Mouse (Mus musculus): ENCODE results near the gene Pex6. TPM values are rescaled to one million over a fixed set of nuclear protein-coding genes. Genes with fewer than 3 reads are reported as not detected.

Gene Pex6
- 10 to 100 TPM; 17.6 to 19.6 TPM for total RNA-seq (2021)
- long read RNA-seq, experiment 1, transcript Pex6-201 (17 exons, 3,200 nt), result major isoform, 29 of 46 reads
- long read RNA-seq, experiment 1, partial matches to known transcripts, result 3 of 46 reads
- long read RNA-seq, experiment 1, other reads (novel, unspliced or antisense), result 14 of 46 reads
- long read RNA-seq, experiment 2, transcript Pex6-201 (17 exons, 3,200 nt), result major isoform, 57 of 83 reads
- long read RNA-seq, experiment 2, partial matches to known transcripts, result 4 of 83 reads
- long read RNA-seq, experiment 2, other reads (novel, unspliced or antisense), result 19 of 83 reads

DNA sequence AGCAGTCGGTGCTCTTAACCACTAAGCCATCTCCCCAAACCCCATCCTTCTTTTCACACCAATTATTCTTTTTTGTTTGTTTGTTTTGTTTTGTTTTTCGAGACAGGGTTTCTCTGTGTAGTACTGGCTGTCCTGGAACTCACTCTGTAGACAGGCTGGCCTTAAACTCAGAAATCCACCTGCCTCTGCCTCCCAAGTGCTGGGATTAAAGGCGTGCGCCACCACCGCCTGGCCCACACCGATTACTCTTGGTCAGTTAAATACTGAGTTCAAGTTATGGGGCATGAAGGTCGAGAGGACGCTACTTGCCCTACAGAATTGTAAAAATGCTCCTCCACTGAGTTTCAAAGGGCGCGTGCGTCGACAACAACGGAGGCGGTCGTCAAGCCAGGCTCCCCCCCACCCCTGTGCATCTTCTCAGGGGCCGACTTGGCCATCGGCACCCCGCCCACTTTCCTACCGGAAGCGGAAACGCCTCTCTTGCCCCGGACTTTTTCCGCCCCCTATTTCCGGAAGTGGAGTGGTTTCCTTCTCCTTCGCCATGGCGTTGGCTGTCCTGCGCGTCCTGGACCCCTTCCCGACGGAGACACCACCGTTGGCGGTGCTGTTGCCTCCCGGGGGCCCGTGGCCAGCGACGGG lies at the start of gene Pex6:
TSS of gene Pex6 (plus strand) at position 505 of the 639 bp plus-strand sequence.
- peak; percentile 91 to 96 for DNase-seq (ENCODE audit: low spot score in 2 of 2)

DNA sequence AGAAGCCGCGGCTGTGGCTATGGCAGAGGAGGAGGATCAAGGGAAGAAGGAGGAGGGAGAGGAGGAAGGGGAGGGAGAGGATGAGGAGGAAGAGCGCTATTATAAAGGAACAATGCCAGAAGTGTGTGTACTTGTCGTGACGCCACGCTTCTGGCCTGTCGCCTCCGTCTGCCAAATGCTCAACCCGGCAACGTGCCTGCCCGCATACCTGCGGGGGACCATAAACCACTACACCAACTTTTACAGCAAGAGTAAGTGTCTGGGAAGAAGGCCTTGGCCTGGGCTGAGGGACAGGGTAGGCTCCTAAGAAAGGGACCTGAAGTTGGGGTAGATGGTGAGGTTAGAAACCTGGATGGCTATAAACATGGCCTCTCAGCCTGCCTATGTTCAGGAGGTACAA lies 49.3 kb upstream of the Pex6 start:
- DNase-seq (ENCODE audit: low spot score in 2 of 2), result no peak

DNA sequence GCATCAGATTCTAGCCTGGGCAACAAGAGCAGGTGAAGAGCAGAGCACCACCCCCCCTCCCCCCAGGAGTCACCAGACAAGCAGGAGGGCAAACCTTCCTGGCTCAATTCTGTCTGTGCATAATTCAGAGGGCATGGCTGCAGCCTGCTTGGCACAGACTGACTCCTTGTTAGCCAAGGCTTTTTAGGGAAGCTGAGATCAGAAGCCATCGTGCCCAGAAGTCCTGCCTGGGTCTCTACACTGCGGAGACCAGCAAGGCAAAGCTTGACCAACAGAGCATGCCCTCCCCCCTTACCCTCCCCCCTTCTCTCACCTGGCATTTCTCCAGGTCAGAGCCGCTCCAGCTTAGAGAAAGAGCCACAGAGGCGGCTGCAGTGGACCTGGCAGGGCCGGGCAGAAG lies 48.5 kb upstream of the Pex6 start:
- DNase-seq (ENCODE audit: low spot score in 2 of 2), result no peak

DNA sequence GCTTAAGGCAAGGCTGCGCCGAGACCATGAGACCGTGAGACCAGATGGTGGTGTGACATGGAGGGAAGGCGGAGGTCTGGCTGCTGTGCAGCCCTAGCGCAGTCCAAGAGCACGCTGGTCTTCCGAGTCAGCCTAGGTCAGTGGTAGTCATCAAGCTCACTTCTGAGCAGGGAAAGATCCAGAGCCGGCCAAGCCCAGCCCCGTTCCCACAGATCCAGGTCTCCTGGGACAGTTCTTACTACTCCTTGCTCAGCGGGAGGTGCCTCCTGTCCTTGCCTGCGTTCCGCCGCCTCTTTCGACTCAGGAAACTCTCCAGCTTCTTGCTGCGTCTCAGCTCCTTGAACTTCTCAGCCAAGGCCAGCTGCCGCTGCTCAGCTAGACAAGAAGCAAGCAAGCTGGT lies 43.6 kb upstream of the Pex6 start:
- DNase-seq (ENCODE audit: low spot score in 2 of 2), result no peak

DNA sequence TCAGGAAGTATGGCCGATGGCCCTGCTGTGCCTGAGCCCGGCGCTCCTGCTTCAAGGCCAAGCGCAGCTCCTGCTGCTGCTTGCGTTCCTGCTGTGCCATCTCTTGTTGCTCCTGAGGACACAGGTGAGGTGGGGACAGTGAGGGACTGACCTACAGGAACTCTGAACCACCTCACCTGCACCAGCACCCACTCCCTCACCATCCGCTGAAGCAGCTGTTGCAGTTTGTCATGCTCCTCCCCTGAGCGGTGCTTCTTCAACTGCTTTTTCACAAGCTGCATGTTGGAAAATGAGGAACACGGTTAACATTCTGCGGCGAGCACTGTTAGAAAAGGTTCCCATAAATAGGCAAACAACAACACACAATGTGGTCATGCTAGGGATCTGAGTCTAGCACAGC lies 41.4 kb upstream of the Pex6 start:
- DNase-seq (ENCODE audit: low spot score in 2 of 2), result no peak

DNA sequence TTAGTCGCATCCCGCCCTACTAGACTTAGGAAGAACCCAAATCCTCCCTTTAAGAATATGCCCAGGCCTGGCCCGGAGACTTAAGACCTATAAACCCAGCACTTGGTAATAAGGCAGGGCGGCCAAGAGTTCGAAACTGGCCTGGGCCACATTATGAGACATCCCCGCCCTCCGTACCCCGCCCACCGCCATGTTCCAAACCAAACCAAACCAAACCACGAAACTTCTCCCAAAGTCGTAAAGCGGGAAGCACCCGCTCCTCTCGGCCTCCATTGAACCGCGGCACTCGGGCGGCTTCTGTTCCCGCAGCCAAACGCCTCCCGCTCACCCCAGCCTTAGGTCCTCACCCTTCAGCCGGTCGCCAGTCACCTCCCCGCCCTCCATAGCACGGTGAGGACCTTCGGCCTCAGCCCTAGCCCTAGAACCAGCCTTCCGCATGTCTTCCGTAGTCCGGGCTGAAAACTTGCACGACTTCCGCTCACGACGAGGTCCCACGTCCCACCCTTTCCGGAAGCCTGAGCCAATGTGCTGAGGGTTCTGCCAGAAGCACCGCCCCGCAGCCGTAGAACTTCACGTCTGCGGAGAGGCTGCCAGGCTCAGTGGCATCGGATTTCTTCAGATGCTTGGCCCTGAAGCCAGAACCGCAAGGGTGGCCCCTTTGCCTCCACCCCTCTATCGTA lies 37.3 kb upstream of the Pex6 start, which contains the start of gene Rrp36:
TSS of gene Rrp36 (minus strand) at position 503 of the 680 bp plus-strand sequence.
- DNase-seq (ENCODE audit: low spot score in 2 of 2), result peak; percentile 80 to 92

DNA sequence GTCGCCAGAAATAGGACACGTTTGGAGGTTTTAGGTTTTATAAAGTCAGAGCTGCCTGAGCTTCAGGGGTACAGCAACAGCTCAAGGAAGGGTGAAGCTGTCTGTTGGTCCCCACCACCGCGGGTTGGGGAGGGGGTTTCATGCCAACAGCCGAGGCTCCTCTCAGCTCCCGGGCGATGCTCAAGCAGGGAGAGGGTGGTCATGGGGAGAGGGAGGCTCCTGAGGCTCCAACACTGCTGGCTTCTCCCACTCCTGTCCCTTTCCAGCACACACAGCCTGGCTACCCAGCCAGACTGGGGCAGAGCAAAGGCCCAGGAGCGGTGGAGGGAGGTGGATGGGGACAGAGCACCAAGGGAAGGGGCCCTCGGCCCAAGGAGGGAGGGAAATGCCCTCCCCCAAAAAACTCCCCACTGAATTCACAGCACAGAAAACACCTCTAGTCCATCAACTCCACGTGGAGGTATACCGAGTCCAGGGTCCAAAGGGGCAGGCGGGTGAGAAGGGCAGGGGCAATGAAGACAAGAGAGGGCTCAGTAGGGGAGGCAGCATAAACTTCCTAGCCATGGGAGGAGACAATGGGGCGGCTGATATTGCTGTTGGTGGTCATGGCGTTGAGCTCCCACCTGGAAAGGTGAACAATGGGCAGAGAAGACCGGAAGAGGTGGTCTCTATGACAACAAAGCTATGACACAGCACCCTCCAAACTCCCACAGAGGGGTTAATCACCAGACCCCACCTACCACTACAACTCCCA lies 36.6 kb upstream of the Pex6 start:
- DNase-seq (ENCODE audit: low spot score in 2 of 2), result no peak

DNA sequence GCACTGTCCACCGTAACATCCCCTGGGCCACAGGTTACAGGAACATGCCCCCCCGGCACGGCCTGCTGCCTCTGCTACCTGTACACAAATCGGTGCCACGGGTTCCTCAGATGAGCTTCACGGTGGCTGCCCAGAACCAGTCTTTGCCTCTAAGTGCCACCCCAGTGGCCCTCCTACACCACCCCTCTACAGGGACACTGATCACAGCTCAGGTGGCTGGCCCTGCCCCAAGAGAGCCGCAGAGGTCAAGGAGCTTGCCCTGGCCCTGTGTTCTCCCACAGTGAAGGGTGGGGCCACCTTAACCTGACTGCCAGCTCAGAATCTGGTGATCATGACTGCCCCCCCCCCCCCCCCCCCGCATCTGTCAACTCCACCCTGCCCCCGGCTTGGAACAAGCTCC lies 32.8 kb upstream of the Pex6 start, which contains the start of gene Mea1:
TSS of gene Mea1 (plus strand) at position 378 of the 400 bp plus-strand sequence.
- DNase-seq (ENCODE audit: low spot score in 2 of 2), result no peak

DNA sequence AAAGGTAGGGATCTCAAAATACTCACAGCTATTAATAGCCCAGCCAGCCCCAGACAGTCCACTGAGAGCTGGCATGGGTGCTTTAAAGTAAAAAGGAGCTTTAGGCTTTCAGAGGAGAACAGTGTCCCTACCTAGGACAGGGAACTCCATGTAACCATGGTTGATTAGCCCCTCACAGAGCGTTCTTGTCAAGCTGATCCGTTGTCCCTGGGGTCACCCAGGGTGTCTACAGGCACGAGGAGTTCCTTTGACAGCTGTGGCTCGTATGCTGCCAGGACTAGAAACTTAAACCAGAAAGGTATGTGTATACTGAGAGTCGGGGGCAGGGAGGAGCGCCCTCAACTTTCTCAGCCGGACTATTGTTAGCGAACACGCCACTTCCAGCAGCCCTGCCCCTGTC lies 32.4 kb upstream of the Pex6 start:
- no peak for DNase-seq (ENCODE audit: low spot score in 2 of 2)

DNA sequence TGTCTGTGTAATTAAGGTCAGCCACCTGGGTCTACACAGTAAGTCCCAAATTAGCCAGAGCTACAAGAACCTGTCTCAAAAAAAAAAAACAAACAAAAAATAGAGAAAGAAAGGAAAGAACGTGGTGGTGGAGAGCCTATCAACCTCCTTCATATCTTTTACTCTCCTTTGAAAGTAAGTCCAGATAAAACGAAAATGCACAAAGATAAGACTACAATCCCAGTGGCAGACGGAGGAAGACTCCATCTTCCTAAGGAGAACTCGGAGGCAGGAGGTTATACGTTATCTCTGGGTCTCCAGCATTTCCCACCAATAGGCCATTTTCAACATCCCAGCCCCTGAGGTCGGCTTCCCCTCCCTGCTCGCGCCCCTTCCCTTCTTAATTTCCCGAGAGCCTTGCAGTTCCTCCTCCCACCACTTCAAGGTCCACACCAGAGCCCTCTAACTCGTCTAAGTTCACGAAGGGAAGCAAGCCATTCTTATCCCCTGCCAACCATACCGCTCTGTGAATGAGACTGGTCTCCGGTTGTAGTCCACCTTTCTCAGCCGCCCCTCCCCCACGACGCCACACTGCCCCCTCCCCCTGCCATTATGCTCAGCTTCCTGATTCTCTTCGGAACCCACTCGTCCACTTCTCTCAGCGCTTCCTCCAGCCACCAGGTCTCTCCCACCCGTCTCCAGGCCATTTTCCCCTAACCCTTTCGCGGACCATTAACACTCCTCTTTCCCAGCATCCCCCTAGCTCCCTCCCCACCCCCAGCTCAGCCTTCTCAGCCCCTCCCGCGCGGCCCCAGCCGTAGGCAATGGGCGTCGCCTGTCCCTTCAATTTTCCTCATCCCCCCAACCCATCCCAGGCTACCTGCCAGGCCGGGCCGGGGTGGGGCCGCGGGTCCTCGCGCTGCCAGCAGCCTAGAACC lies 31.2 kb upstream of the Pex6 start:
- DNase-seq (ENCODE audit: low spot score in 2 of 2), result peak in 1 of 2 experiments; percentile 57

DNA sequence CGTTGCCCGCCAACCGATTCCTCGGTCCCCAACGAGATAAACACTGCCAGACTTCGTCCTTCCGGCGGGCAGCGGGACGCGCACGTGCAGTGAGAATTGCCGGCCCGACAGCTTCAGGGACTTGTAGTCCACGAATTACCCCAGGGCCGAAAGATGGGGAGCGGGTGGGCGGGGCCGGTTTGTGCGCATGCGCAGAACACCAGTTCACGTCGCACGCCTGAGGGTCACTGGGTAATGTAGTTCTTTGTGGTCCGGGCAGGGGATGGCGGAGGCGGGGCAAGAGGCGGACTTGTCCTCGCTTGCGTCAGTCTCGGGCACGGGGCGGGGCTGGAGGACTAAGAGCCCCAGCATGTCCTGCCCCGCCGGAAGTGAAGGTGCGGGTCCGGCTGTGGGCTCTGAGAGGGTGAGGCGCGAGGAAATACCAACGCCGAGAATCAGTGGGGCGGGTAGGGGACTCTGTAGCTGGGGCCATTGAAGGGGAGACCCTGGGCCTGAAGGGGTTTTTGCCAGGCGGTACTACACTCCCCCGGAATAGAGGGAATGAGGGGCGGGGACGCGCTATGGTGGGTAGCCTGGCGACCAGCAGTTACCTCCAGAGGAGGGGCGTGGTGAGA lies 30.4 kb upstream of the Pex6 start, which contains the start of gene Klhdc3:
TSS of gene Klhdc3 (minus strand) at position 155 of the 614 bp plus-strand sequence.
- DNase-seq (ENCODE audit: low spot score in 2 of 2), result peak; percentile 97 to 98

DNA sequence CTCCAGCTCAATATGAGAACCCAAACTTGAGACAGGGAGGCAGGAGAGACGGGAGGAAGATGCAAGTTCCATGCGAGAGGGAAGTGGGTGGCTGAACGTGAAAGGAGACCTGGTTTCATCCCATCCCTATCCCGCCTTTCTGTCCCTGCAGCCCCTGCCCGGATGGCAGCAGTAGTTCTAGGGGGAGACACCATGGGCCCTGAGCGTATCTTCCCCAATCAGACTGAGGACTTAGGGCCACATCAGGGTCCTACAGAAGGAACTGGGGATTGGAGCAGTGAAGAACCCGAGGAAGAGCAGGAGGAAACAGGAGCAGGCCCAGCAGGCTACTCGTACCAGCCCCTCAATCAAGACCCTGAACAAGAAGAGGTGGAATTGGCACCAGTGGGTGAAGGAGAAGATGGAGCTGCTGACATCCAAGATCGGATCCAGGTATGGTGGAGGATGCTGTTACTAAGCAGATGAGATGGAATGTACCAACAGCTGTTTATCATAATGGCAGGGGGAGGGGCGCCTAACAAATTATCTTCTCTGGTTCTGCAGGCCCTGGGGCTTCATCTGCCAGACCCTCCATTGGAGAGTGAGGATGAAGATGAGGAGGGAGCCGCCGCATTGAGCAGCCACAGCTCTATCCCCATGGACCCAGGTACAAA lies 29.7 kb upstream of the Pex6 start:
- no peak for DNase-seq (ENCODE audit: low spot score in 2 of 2)

DNA sequence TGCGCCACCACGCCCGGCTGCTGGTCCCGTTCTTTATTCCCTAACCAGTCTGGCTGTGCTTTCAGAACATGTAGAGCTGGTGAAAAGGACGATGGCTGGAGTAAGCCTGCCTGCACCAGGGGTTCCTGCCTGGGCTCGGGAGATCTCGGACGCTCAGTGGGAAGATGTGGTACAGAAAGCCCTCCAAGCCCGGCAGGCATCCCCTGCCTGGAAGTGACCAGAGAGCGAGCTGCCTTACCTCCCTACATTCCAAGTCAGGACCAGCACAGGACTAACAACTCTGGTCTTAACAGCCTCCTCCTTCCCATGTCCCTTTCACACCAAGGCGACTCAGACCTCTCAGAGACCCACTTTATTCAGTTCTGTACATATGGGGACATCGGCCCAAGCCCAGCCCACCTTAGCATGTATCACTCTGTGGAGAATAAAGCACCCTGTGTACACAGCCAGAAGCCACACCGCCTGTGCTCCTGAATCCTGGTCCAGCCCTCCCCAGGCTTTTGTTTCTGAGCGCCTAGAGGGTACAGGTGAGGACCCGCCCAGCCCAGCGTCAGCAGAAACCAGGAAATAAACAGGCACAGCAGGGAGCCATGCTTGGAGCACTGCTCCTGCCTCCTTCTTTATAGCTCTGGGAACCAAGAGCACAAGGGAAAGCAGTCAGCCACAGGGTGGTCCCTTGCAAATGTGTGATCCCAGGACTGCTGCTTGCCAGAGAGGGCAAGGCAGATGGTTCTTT lies 28.4 kb upstream of the Pex6 start:
- no peak for DNase-seq (ENCODE audit: low spot score in 2 of 2)

DNA sequence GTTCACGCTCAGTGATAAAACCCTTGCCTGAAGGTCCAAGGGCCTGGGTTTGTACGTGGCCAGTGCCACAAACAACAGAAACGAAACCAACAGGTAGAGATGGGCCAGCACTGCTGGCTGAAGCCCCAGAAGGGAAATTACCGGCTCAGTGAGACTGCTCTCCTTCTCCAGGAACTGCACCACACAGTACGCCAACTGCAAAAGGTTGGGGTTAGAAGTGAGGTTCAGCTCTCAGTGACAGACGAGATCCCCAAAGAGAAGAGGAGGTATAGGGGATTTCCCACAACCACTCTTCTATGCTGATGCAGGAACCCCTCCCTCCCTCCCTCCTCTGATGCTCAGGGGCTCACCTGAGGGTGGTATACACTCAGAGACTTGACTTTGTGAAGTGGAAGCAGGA lies 25.4 kb upstream of the Pex6 start:
- no peak for DNase-seq (ENCODE audit: low spot score in 2 of 2)

DNA sequence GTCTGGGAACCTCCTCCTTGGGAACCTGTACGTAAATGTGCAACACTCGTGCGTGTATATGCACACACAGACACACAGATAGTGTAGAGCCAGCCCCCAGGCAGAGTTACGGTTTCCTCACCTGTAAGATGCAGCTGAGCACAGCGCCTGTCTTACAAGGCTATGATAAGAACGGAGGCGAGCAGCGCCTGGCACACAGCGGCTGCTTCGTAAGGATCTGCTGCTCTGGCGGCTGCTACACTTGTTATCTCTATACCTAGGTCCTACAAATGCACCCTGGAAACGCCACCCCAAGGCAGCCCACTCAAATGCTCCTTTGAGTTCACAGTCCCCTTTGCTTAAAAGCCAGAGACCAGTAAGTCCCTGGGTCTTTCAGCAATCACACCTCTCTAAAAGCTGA lies 20.6 kb upstream of the Pex6 start:
- DNase-seq (ENCODE audit: low spot score in 2 of 2), result no peak

DNA sequence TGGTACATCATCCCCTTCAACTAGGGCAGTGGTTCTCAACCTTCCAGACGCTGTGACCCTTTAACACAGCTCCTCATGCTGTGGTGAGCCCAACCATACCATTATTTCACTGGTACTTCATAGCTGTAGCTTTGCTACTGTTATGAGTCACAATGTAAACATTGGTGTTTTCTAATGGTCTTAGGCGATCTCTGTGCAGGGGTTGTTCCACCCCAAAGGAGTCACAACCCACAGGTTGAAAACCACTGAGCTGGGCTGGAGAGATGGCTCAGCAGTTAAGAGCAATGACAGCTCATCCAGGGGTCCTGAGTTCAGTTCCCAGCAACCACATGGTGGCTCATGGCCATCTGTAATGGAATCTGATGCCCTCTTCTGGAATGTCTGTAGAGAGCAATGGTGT lies 19.9 kb upstream of the Pex6 start:
- no peak for DNase-seq (ENCODE audit: low spot score in 2 of 2)

DNA sequence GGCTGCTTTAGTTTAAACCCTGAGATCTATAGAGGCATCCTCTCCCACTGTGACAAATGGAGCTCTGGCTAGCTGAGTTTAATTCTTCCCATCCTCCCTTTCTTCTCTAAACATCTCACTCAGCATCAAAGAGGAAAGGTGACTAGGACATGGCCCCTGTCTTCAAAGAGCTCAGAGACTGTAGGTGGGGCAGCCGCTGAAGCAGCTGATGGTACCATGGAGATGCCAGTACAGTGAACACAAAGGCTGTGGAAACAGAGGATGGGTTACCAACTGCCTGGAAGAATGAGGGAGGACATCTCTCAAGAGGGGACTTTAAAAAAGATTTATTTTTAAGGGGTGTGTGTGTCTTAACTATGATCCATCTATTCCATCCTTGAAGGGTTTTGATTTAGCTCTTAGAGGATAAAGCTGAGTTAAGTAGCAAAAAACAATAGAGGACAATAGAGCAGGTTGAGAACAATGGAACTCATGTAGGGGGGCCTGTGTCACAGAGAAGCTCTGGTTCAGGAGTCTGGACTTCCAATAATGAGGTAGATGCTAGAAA lies 16.7 kb upstream of the Pex6 start:
- DNase-seq (ENCODE audit: low spot score in 2 of 2), result no peak

DNA sequence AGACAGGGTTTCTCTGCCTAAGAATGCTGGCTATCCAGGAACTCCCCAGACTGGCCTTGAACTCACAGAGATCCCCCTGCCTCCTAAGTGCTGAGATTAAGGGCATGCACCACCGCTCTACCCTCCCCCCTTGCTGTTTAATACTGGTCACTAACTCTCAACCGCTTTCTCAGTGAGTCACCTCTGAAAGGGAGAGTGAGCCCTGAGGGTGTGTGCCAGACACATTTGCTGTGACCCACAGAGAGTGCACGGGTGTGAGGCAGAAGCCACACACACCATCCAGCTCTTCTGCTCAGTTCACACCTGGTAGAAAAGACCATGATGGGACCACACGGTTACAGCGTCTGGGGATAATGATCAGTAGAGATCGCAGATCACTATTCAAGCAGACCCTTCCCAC lies 12.7 kb upstream of the Pex6 start:
- no peak for DNase-seq (ENCODE audit: low spot score in 2 of 2)

Data from gastrocnemius, postnatal 4 days (tissue).